Mouse (Mus musculus): ENCODE results near the gene Esrrg. TPM values are rescaled to one million over a fixed set of nuclear protein-coding genes. Genes with fewer than 3 reads are reported as not detected.

Esrrg gene
- polyA plus RNA-seq, 1 experiment from 2014 or later, result 28.9 TPM

- no peak overlapping the region for H3K27ac ChIP-seq (replicated peaks)
- H3K36me3 ChIP-seq, result no peaks in the 10 kb centered on the region
- no peak overlapping the region for H3K9ac ChIP-seq
- no peak overlapping the region for H3K4me2 ChIP-seq
- H3K9me3 ChIP-seq, result no peaks in the 10 kb centered on the region
- 0 out of 2 replicates have a peak, but pooled peaks cover 6% of the 10 kb centered on the region for H3K4me1 ChIP-seq (replicated peaks)
- no peak overlapping the region for H3K4me3 ChIP-seq
- ATAC-seq (ENCODE audit: low read depth), result no peak
- 87% methylated on average over 11 of the region's 11 CpGs for WGBS
- no peaks in the 10 kb centered on the region for H3K27me3 ChIP-seq
These were observed 83.4 kb downstream of the Esrrg start for GRCm38 (mm10) chr1:187691846-187692525.

DNA sequence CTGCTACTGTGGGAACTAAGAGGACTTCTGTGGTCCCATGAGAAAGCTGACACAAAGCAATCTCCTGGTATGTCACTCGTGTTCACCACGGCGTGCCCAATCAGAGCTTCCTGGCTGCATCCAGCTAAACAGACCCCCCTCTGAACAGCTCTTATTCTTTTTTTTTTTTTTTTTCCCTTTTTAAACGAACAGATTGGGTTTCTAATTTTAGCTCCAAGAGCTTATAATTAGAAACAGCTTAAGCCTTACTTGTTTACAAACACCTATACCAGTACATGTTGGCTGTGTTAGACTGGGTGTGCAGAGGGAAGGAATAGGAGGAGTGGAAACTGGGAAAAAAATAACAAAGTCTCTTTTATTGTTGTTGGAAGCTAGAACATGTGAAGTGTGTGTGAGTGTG, 86.3 kb downstream of the Esrrg start:
- no peaks in the 10 kb centered on the region for H3K9me3 ChIP-seq
- H3K27ac ChIP-seq (replicated peaks), result no peak overlapping the region
- H3K27me3 ChIP-seq, result no peaks in the 10 kb centered on the region
- no peak overlapping the region for H3K4me2 ChIP-seq
- no peak overlapping the region for H3K4me3 ChIP-seq
- WGBS, result 62% methylated on average over 4 of the region's 4 CpGs
- H3K36me3 ChIP-seq, result no peaks in the 10 kb centered on the region
- no peak overlapping the region for H3K9ac ChIP-seq
- H3K4me1 ChIP-seq (replicated peaks), result 0 out of 2 replicates have a peak, but pooled peaks cover 6% of the 10 kb centered on the region
- no peak for ATAC-seq (ENCODE audit: low read depth)

GRCm38 (mm10) chr1:187698201-187698600, 89.6 kb downstream of the Esrrg start:
- H3K9me3 ChIP-seq, result no peaks in the 10 kb centered on the region
- no peaks in the 10 kb centered on the region for H3K27me3 ChIP-seq
- ATAC-seq (ENCODE audit: low read depth), result no peak
- WGBS, result 91% methylated on average over 9 of the region's 9 CpGs
- no peak overlapping the region for H3K4me3 ChIP-seq
- H3K36me3 ChIP-seq, result no peaks in the 10 kb centered on the region
- no peak overlapping the region for H3K9ac ChIP-seq
- 0 out of 2 replicates have a peak, but pooled peaks cover 6% of the 10 kb centered on the region for H3K4me1 ChIP-seq (replicated peaks)
- H3K4me2 ChIP-seq, result no peak overlapping the region
- H3K27ac ChIP-seq (replicated peaks), result no peak overlapping the region

GRCm38 (mm10) chr1:187700963-187701362, 92.4 kb downstream of the Esrrg start:
- no peaks in the 10 kb centered on the region for H3K36me3 ChIP-seq
- no peak overlapping the region for H3K27ac ChIP-seq (replicated peaks)
- no peak for ATAC-seq (ENCODE audit: low read depth)
- H3K4me1 ChIP-seq (replicated peaks), result no peaks in the 10 kb centered on the region
- H3K4me2 ChIP-seq, result no peak overlapping the region
- no peak overlapping the region for H3K4me3 ChIP-seq
- no peak overlapping the region for H3K9ac ChIP-seq
- H3K9me3 ChIP-seq, result no peaks in the 10 kb centered on the region
- H3K27me3 ChIP-seq, result no peaks in the 10 kb centered on the region
- 75% methylated on average over 2 of the region's 2 CpGs for WGBS

- H3K27me3 ChIP-seq, result no peaks in the 10 kb centered on the region
- H3K9ac ChIP-seq, result no peak overlapping the region
- H3K9me3 ChIP-seq, result no peaks in the 10 kb centered on the region
- 90% methylated on average over 4 of the region's 4 CpGs for WGBS
- no peak overlapping the region for H3K27ac ChIP-seq (replicated peaks)
- no peak overlapping the region for H3K4me3 ChIP-seq
- H3K36me3 ChIP-seq, result no peaks in the 10 kb centered on the region
- H3K4me1 ChIP-seq (replicated peaks), result 0 out of 2 replicates have a peak, but pooled peaks cover 9% of the 10 kb centered on the region
- no peak for ATAC-seq (ENCODE audit: low read depth)
- no peak overlapping the region for H3K4me2 ChIP-seq
These were observed 96.3 kb downstream of the Esrrg start for GRCm38 (mm10) chr1:187704921-187705320.

DNA sequence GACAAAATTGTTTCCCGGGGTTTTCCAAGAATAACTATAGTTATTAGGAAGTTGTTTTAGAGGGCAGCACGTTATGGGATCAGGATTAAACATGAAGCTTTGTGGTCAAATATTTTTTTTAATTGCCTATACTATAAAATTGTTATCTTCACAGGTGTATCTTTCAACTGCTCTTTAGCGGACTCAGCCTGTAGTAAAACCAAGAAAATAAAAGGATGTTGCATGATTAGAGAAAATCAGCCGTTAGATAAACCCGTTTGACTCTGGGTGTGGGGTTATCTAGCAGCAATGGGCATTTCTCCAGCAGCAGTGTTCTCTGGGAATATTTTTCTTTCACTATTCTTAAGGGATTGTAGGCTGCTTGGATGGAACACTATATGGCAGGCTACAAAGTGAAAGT, 96.8 kb downstream of the Esrrg start:
- 0 out of 2 replicates have a peak, but pooled peaks cover 9% of the 10 kb centered on the region for H3K4me1 ChIP-seq (replicated peaks)
- no peak overlapping the region for H3K9ac ChIP-seq
- 85% methylated on average over 5 of the region's 5 CpGs for WGBS
- no peaks in the 10 kb centered on the region for H3K9me3 ChIP-seq
- no peak overlapping the region for H3K27ac ChIP-seq (replicated peaks)
- no peaks in the 10 kb centered on the region for H3K36me3 ChIP-seq
- H3K27me3 ChIP-seq, result no peaks in the 10 kb centered on the region
- ATAC-seq (ENCODE audit: low read depth), result no peak
- H3K4me2 ChIP-seq, result no peak overlapping the region
- H3K4me3 ChIP-seq, result no peak overlapping the region

DNA sequence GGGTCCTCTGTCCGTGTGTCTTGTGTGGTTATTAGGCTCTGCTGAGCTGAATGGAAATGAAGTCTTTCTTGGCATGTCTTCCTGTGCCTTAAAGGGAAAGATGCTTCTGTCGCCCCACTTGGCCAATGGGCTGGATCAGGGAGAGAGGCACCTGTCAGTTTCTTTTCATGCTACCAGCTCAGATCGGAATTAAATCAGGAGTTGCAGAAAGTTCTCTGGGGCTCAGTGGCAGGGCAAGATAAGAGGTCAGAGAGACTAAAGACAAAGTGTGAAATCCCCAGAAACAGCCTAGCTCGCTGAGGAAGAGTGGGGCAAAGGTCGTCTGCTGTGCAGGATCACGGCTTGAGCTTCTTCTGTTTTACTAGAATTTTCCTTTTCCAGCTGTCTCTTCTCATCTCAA, 97.5 kb downstream of the Esrrg start:
- Histone ChIP-seq H3K4me3 (no peak overlapping the region), H3K27ac (replicated peaks) (no peak overlapping the region), H3K27me3 (no peaks in the 10 kb centered on the region), H3K36me3 (no peaks in the 10 kb centered on the region), H3K4me1 (replicated peaks) (0 out of 2 replicates have a peak, but pooled peaks cover 9% of the 10 kb centered on the region), H3K4me2 (no peak overlapping the region), H3K9me3 (no peaks in the 10 kb centered on the region), H3K9ac (no peak overlapping the region)
- ATAC-seq (ENCODE audit: low read depth), result no peak
- 73% methylated on average over 6 of the region's 6 CpGs for WGBS

DNA sequence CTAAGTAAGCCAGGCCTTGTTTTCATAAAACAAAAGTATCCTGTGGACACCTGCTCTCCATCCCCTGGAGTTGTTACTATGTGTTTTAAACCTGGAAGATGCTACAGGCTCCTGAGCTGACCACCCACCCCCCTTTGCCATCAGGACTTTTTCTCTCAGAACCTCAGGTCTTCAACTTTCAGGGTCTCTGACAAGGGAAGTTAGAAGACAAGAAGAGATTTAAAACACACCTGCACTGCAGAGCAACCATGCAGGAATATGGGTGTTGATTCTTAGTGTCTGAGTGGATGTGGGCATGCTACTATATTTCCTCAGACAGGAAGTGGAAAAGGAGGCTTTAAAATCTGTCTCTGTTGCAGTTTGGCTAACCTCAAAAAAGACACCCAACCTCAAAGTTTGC, 98.6 kb downstream of the Esrrg start:
- Histone ChIP-seq H3K27me3 (no peaks in the 10 kb centered on the region), H3K9ac (no peak overlapping the region), H3K36me3 (no peaks in the 10 kb centered on the region), H3K4me3 (no peak overlapping the region), H3K27ac (replicated peaks) (no peak overlapping the region), H3K4me2 (no peak overlapping the region), H3K9me3 (no peaks in the 10 kb centered on the region), H3K4me1 (replicated peaks) (peaks cover 17% of the 10 kb centered on the region)
- no peak for ATAC-seq (ENCODE audit: low read depth)

DNA sequence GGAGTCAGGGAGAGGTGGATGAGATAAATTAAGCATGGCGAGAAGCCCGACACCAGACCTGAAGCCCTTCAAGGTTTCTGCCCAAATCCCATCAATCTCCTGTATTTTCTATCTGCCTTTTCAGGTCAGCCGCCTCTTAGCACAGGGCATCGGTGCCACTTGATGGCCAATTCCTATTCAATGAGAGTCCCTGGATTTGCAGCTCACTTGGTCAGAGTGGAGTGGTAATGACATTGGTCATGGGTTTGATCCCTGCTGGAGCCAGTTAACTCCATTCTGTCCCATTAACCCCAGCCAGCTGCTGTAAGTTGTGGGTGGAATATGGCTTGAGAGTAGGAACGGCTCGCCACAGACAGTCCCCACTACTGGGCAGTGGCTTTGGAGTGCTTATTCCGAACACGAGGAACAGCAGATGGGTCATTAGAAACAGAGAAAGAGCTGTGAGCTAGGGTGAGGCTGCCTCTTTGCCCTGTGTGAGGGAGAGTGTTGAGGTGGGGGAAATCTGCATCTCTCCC, 101.9 kb downstream of the Esrrg start:
- no peaks in the 10 kb centered on the region for H3K9me3 ChIP-seq
- no peaks in the 10 kb centered on the region for H3K27me3 ChIP-seq
- ATAC-seq (ENCODE audit: low read depth), result no peak
- H3K4me1 ChIP-seq (replicated peaks), result peaks cover 17% of the 10 kb centered on the region
- no peak overlapping the region for H3K4me2 ChIP-seq
- H3K9ac ChIP-seq, result no peak overlapping the region
- WGBS, result 58% methylated on average over 8 of the region's 8 CpGs
- no peak overlapping the region for H3K4me3 ChIP-seq
- H3K27ac ChIP-seq (replicated peaks), result no peak overlapping the region
- H3K36me3 ChIP-seq, result no peaks in the 10 kb centered on the region

GRCm38 (mm10) chr1:187721035-187721434, 112.4 kb downstream of the Esrrg start:
- Histone ChIP-seq H3K27ac (replicated peaks) (no peak overlapping the region), H3K9ac (no peak overlapping the region), H3K4me1 (replicated peaks) (peaks cover 21% of the 10 kb centered on the region), H3K9me3 (no peaks in the 10 kb centered on the region), H3K4me2 (no peak overlapping the region), H3K36me3 (no peaks in the 10 kb centered on the region), H3K27me3 (no peaks in the 10 kb centered on the region), H3K4me3 (no peak overlapping the region)
- WGBS, result 72% methylated on average over 3 of the region's 3 CpGs
- no peak for ATAC-seq (ENCODE audit: low read depth)

DNA sequence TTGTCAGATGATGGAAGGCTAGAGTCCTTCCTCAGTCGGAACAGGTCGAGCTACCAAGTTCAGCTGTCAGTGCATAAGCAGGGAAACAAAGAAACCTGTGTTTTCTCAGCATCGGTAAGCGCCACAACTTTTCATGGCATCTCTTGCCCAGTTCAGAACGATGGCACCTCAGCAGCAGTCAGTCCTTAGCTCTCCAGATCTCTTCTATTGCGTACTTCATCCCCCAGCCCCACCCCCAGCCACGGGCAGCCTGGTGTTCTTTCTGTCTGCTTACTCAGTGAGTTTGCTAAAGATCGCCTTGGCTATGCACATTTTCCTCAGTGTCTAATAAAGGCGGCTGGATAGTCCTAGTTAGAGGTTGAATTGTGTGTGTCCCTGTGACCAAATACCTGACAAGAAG, 113.4 kb downstream of the Esrrg start:
- H3K9ac ChIP-seq, result no peak overlapping the region
- H3K27ac ChIP-seq (replicated peaks), result no peak overlapping the region
- 56% methylated on average over 9 of the region's 9 CpGs for WGBS
- peaks cover 21% of the 10 kb centered on the region for H3K4me1 ChIP-seq (replicated peaks)
- H3K4me2 ChIP-seq, result no peak overlapping the region
- no peak for ATAC-seq (ENCODE audit: low read depth)
- no peaks in the 10 kb centered on the region for H3K36me3 ChIP-seq
- H3K27me3 ChIP-seq, result no peaks in the 10 kb centered on the region
- H3K9me3 ChIP-seq, result no peaks in the 10 kb centered on the region
- H3K4me3 ChIP-seq, result no peak overlapping the region

DNA sequence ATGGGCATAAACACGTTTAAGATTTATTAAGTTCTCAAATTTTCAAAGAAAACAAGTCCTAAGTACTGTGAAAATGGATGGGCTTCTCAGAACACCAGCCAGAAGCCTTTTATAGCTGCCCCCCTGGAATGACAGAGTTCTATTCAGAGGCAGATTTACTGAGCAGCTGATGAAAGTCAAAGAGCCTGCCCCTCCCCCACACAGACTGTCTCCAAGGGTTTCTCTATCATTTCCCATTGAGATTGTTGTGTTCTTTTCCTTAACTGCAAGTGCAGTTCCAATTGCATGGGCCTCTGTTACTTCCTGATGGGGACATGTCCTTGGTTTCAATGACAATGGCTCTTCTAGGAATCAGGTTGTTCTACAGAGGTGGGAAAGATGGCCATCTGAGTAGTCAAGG, 116.1 kb downstream of the Esrrg start:
- Histone ChIP-seq H3K4me3 (no peak overlapping the region), H3K4me1 (replicated peaks) (peaks cover 20% of the 10 kb centered on the region), H3K4me2 (no peak overlapping the region), H3K9me3 (no peaks in the 10 kb centered on the region), H3K27ac (replicated peaks) (no peak overlapping the region), H3K36me3 (no peaks in the 10 kb centered on the region), H3K9ac (no peak overlapping the region), H3K27me3 (no peaks in the 10 kb centered on the region)
- no peak for ATAC-seq (ENCODE audit: low read depth)
- 16% methylated on average over 1 of the region's 1 CpGs for WGBS

DNA sequence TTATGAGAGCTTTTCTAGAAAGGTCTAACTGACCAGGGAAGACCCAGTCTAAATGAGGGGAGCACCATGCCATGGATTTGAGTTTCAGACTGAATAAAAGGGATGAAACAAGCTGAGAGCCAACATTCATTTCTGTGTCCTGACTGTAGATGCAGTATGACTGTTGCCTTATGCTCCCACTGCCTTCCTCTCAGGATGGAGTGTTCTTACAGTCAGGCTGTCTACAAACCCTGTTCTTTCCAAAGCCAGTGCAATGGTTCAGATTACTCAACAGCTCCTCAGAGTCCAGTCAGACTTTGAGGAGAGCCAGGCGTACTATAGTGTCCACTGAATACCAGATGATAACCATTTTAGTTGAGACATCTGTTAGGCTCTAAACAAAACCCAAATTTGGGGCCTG, 116.8 kb downstream of the Esrrg start:
- Histone ChIP-seq H3K4me3 (no peak overlapping the region), H3K27me3 (no peaks in the 10 kb centered on the region), H3K4me2 (no peak overlapping the region), H3K9ac (no peak overlapping the region), H3K27ac (replicated peaks) (no peak overlapping the region), H3K36me3 (no peaks in the 10 kb centered on the region), H3K4me1 (replicated peaks) (peaks cover 15% of the 10 kb centered on the region), H3K9me3 (no peaks in the 10 kb centered on the region)
- no peak for ATAC-seq (ENCODE audit: low read depth)
- 93% methylated on average over 1 of the region's 1 CpGs for WGBS

Measured in neural tube, embryonic 13.5 days (tissue).